Mouse (Mus musculus) MN1 (cell line): ENCODE data around the gene Nr1h2.

Experiments used
- DNase-seq: peaks from one replicate; pipeline ENCODE4 v3.0.0-alpha.2; 2016; ENCODE audit warnings: low spot score

The Nr1h2 gene

DNA sequence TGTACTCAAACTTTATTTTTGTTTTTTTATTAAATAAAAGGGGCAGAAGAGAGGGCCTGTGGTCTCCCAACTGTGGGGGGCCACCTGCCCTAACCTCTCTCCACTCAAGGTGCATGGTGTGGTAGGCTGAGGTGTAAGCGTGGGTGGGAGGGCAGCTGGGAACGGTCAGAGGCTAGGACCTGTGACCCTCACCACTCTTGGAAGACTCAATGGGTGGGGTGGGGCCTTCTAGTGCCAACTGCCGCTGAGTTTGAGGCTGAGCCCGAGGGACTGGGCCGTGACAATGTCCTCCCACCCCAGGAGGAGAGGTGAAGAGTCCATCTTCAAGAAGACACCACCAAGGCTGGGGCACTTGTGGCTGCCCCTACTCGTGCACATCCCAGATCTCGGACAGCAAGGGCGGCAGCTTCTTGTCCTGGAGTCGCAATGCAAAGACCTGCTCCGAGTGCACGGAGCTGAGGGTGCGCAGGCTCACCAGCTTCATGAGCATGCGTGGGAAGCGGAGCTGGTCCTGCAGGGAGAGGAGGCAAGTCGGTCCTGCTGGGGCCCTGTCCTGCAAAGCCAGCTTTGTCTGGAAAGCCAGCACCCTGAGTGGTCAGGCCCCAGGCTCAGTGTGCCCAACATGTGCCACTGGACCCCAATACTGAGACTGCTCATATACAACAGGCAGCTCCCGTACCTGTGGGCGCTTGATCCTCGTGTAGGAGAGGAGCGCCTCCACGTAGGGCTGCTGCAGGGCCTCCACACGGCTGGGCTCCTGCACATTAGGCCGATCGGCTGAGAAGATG lies 3.9 kb downstream of the Nr1h2 start:
- no peak for DNase-seq

GRCm38 (mm10) chr7:44548497-44549087 lies 5.2 kb downstream of the Nr1h2 start, which contains the start of gene Pold1:
TSS of gene Pold1 (minus strand) at chr7:44548849.
- DNase-seq, result peak; percentile 98

GRCm38 (mm10) chr7:44547725-44548124 lies 6.0 kb downstream of the Nr1h2 start:
- DNase-seq, result no peak

- no peak for DNase-seq
These were observed 6.7 kb downstream of the Nr1h2 start for GRCm38 (mm10) chr7:44547041-44547440.

- no peak for DNase-seq
These were observed 7.5 kb downstream of the Nr1h2 start for GRCm38 (mm10) chr7:44546274-44546673.

DNA sequence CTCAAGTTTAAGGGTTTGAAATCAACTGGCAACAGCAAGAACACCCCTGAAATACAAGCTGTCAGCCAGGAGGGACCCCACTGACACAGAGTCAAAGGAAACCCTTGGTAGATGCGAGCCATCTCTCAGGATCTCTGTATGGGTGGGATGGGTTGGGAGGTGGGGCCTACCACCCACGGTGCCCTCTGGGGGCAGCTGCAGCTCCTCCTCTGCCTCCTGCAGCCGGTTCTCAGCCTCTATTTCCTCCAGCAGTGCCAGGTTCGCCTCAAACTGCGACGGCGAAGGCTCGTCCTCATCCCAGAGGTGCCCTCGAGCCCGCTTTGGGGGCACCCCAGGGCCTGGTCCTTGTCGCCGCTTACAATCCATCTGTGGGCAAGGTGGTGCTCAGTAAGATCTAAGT lies 10.7 kb downstream of the Nr1h2 start:
- no peak for DNase-seq

DNA sequence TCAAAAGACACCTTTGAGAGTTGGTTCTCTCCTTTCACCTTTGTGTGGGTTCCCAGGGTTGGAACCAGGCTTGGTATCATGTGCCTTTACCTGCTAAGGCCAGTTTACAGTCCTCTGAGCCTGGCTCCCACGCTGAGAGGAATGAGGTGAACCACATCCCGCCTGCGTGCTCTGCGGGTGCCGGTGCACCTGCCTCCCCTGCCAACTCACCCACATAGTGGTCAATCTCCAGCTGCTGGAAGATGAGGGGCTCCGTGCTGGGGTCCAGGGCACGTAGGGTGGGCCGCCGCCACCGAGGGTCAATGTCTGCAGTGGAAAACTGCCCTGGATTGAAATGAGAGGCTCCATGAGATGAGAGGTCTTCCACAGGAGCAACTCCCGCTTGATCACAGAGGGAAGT lies 11.2 kb downstream of the Nr1h2 start:
- no peak for DNase-seq

DNA sequence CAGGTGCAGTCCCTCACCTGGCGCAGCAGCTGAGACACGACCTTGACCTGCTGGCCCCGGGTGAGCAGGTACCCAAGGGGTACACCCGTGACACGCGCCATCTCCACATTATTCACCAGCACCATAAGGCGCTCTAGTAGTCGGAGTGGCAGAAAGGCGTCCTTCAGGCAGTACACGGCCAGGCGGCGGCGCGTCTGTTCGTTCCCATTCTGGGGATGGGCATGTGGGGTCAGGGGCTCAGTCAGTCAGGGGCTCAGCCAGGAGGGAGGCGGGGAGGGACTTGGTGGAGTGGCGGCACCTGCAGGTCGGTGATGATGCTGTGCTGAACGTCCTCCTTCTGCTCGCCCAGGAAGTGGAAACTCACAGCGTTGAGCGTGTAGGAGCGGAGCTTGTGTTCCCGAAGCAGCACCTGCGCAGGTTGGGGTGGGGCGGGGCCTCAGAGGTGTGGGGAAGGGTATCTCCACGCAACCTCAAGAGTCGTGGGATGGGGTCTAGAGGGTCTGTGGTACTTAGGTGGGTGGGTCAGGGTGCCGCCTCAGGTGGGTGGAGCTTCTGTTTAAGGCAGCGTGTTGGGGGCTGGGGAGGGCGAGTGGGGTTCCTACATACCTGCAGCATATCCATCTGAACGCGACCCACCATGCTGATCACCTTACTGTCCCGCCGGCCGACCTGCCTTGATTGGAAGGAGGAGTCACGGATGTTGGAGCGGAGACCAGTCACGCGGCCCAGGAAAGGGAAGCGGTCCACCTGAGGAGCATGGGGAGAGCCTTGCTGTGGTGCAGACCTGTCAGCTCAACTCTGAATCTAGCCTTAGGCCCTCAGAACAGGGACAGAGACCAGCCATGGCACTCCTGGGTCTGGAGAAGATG lies 14.8 kb downstream of the Nr1h2 start:
- DNase-seq, result no peak

- DNase-seq, result no peak
These were observed 16.3 kb downstream of the Nr1h2 start for GRCm38 (mm10) chr7:44537496-44537895.

GRCm38 (mm10) chr7:44537009-44537408 lies 16.7 kb downstream of the Nr1h2 start:
- no peak for DNase-seq

DNA sequence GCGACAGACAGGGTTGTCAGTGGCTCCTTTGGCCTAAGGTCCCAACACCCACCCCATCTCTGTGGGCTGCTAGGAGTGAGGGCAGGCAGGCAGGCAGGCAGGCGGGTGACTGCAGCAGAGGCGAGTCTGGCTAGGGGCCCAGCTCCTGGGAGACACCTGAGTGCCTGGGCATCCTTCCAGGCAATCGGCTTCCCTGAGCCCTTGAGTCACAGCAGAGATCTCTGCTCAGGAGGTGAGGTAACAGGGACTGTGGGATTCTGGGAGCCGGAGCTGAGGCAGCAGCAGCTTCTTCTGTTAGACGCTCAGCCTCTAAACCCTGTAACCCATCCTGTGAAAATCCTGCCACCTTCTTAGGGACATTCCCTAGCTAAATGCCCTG lies 17.2 kb downstream of the Nr1h2 start:
- DNase-seq, result peak; percentile 73

GRCm38 (mm10) chr7:44535657-44536589 lies 17.8 kb downstream of the Nr1h2 start:
- peak; percentile 43 for DNase-seq

DNA sequence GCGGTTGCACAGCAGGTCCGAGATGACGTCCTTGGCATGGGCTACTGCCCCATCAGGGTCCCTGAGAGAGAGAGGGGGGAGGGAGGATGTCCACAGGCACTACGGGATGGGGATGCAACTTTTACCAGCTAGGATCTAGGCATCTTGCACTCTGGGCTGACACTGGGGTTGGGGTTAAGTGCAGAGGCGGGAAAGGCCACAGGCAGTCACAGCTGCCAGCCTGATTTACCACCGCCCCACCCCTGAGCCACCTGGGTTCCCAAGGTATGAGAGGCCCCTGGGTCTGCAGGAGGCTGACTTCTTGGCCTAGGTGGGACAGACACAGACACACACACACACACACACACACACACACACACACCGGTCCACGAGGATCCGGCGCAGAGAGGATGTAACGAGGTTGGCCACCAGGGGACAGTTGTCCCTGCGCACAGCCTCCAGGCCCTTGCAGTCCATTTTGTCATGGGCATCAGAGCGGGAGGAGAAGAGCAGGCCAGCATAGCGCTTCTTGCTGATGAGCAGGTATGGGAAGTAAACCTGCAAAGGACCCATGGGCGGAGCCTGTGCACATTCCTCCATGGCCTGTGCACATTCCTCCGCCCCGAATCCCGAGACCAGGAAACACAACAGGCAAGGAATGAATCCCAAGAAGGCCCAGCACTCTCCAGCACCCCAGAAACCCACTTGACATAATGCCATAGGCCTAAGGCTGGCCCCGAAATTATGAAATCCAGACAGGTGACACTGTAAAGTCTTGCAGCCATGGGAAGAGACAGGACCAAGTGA lies 18.9 kb downstream of the Nr1h2 start:
- no peak for DNase-seq

DNA sequence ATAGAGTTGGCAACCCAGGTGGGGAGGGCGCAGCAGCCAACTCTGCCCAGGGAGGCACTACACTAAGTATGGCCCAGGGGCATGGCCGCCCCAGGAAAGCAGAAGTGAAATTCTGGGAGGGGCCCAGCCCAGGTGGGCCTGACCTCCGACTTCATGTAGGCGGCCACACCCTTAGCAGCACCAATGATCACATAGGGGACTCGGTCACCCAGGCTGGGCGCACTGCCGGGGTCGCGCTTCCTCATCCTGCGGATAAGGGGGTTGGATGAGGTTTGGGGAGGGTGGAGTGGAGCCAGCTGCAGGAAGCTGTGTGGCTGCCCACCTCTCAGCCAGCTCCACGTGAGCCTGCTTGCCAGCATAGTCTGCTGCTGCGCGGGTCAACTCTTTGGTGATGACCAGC lies 19.5 kb downstream of the Nr1h2 start:
- DNase-seq, result no peak

DNA sequence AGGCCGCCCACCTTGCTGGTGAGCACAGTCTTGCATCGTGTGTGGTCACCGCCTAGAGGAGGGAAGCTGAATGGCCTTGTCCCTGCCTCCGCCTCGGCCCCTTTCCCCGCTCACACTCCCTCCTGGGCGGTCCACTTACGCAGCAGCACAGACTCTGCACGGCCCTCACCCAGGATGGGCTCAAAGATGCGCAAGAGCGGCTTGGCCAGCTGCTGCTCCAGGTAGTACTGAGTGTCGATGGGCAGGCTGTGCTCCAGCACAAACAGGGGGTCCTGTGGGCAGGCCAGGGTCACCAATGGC lies 20.1 kb downstream of the Nr1h2 start:
- no peak for DNase-seq

DNA sequence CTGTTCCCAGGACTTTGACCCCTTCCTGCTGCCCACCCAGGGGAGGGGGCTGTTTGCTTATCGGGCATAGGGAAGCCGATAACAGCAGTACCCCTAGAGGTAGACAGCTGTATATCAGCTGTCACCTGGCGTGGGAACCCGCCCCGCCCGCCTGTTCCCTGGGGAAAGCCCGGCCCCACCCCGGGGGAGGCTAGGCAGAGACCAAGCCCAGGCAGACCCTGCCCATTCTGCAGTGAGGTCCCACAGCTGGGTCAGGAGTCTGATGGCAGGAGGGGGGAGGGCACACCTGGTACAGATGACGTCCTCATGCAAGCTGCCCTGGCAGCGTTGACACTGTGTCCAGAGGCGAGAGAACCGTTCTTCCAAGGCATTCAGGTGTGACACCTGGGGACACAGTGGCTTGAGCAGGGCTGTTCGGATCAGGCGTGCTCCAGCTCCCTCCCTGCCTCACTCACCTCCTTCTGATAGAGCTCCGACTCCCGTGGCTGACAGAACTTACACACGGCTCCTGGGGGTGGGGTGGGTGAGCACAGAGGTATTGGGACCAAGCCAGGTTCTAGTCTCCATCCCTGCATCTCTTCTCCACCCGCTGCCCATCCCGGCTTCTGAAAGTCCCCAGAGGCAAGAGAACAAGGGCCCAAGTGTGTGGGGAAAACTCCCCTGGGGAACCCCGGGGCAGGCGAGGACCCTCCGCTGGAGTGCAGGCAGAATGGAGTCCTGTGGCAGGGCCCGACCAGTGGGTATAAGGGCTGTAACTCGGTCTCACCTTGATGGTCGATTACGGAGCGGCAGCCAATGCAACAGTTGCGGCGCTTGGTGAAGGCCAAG lies 20.6 kb downstream of the Nr1h2 start:
- no peak for DNase-seq

DNA sequence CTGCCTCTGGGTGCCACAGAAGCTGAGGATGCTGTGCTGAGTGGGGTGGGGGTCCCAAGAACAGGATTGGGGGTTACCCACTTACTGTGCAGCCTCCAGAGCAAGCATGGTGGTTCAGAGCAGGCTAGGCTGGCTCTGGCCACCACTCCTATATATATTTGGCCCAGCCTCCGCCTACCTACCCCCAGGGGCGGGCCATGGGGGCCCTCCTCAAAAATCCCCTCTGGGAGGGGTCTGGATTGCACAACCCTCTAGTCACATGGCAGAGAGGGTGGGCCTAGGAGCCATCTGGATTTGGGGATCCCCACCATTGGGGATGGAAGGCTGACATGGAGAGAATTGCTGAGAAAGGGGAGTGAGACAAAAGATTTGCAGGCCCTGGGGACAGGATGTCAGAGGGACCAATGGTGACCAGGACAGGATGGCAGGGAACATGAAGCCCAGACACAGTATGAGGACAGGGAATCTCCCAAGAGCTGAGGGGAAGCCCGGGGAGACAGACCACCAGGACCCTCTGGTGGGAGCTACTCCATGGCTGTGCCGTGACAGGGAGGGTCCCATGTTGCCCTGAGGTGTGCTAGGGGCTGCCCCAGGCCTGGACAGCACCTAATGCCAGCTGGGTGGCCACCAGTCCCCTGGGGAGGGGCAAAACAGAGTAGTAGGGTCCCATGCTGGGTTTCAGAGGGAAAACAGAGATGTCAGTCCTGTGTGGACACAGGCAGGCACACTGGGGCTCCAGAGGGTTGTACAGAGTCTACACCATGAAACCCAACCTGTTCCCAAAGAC lies 21.6 kb downstream of the Nr1h2 start, which contains the start of gene Spib:
Gene Spib (minus strand): TSS at position 126 of the 787 bp plus-strand sequence.
- no peak for DNase-seq

- no peak for DNase-seq
These were observed 22.5 kb downstream of the Nr1h2 start for GRCm38 (mm10) chr7:44531207-44531606.

DNA sequence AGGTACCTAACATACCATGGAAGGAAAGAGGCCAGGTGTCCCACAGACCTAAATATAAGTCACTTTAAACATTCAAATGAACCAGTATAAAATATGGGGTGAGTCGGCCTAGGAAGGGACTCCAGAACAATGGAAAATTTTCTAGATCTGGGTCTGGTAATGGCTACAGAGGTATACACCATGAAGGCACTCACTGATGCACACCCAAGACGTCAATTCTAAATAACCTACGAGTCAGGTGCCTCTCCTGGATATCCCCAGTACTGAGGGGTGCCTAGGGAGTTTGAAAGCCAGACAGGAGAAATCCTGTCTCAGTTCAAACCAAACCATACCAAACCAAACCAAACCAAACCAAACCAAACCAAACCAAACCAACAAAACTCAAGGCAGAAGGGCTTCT lies 23.2 kb downstream of the Nr1h2 start:
- no peak for DNase-seq
